Mouse (Mus musculus) CH12.LX (cell line): ENCODE measurements at regions not wholly inside any gene's neighbourhood (a gene's known extent, or its start where the extent isn't known, plus 50 kb on each side); places are given as distances from the start of the nearest gene placed in this dataset.

Source experiments
- DNase-seq: peaks from one replicate; pipeline ENCODE4 v3.0.0-alpha.2; 2013; ENCODE audit errors: extremely low read depth
- H3K27ac ChIP-seq: 2 replicates; pipeline ENCODE4 v1.5.1; 2012; ENCODE audit warnings: low read depth, mild to moderate bottlenecking, control low read depth, moderate library complexity; ENCODE audit not compliant: insufficient read depth
- H3K27me3 ChIP-seq: replicated peaks from 2 replicates; pipeline ENCODE3; 2012; ENCODE audit warnings: inconsistent platforms
- H3K36me3 ChIP-seq, 2 experiments: replicated peaks in 1 of 2; 2 replicates each; pipeline versions ENCODE3 to v1.6.1; 2012; ENCODE audit warnings: inconsistent platforms in 1 of 2, low read length in 1 of 2, mild to moderate bottlenecking in 1 of 2, mixed read lengths in 1 of 2, moderate library complexity in 1 of 2; ENCODE audit not compliant: control insufficient read depth in 1 of 2, insufficient read depth in 1 of 2
- H3K4me1 ChIP-seq, 2 experiments: 2 replicates each; pipeline ENCODE4 v1.6.1; 2012; ENCODE audit warnings: inconsistent platforms in 1 of 2, moderate library complexity in 1 of 2; ENCODE audit not compliant: insufficient read depth in 2 of 2, control insufficient read depth in 1 of 2
- H3K4me2 ChIP-seq: 2 replicates; pipeline ENCODE4 v1.6.1; 2012; ENCODE audit warnings: low read depth, mild to moderate bottlenecking, control low read depth; ENCODE audit not compliant: poor library complexity, insufficient read depth, severe bottlenecking
- H3K4me3 ChIP-seq, 3 experiments: fragments of 150-350 bp in 1 of 3; sonication (generic) in 1 of 3; replicated peaks in 1 of 3; 2 replicates each; pipeline versions ENCODE3 to v1.5.1; 2011 to 2012; ENCODE audit warnings: low read depth in 2 of 3, low read length in 2 of 3, mild to moderate bottlenecking in 2 of 3, moderate library complexity in 2 of 3, control low read depth in 1 of 3, improper control_type of control experiment in 1 of 3, inconsistent platforms in 1 of 3, mixed read lengths in 1 of 3; ENCODE audit not compliant: poor library complexity in 1 of 3
- H3K79me2 ChIP-seq: replicated peaks from 2 replicates; pipeline ENCODE4 v1.6.1; 2012; ENCODE audit warnings: mild to moderate bottlenecking, moderate library complexity; ENCODE audit not compliant: control insufficient read depth, poor library complexity, insufficient read depth, severe bottlenecking; ENCODE audit errors: extremely low read depth
- H3K9ac ChIP-seq: 2 replicates; pipeline ENCODE4 v1.6.1; 2012; ENCODE audit warnings: low read depth, mild to moderate bottlenecking, control low read depth, moderate library complexity; ENCODE audit not compliant: insufficient read depth
- H3K9me3 ChIP-seq: replicated peaks from 2 replicates; pipeline ENCODE3; 2012; ENCODE audit warnings: low read length, inconsistent platforms, mixed read lengths
- CHD1 ChIP-seq: IDR thresholded peaks from 2 replicates; pipeline ENCODE4 v1.6.1; 2012; ENCODE audit warnings: low read depth, low read length, improper control_type of control experiment, inconsistent platforms
- CHD2 ChIP-seq: IDR thresholded peaks from 2 replicates; pipeline ENCODE4 v1.6.1; 2011; ENCODE audit warnings: low read length, improper control_type of control experiment
- GABPA ChIP-seq: IDR thresholded peaks from 2 replicates; pipeline ENCODE4 v1.6.1; 2012; ENCODE audit warnings: low read depth, low read length, improper control_type of control experiment, inconsistent platforms; ENCODE audit not compliant: insufficient replicate concordance
- HCFC1 ChIP-seq: IDR thresholded peaks from 2 replicates; pipeline ENCODE4 v1.6.1; 2012; ENCODE audit warnings: low read depth, mild to moderate bottlenecking, inconsistent platforms, low read length, improper control_type of control experiment
- IRF4 ChIP-seq: IDR thresholded peaks from 2 replicates; pipeline ENCODE4 v1.6.1; 2014; ENCODE audit warnings: low read depth, mild to moderate bottlenecking, inconsistent platforms, low read length, improper control_type of control experiment
- JUN ChIP-seq: IDR thresholded peaks from 2 replicates; pipeline ENCODE4 v1.6.1; 2011; ENCODE audit warnings: low read depth, mild to moderate bottlenecking, low read length, improper control_type of control experiment, moderate library complexity; ENCODE audit not compliant: insufficient read depth
- JUND ChIP-seq: conservative IDR thresholded peaks from 2 replicates; pipeline ENCODE4 v1.6.1; 2011; ENCODE audit warnings: low read depth, low read length, improper control_type of control experiment
- KAT2A ChIP-seq: IDR thresholded peaks from 2 replicates; pipeline ENCODE4 v1.6.1; 2012; ENCODE audit warnings: low read length, improper control_type of control experiment, inconsistent platforms; ENCODE audit not compliant: insufficient replicate concordance
- MAZ ChIP-seq: IDR thresholded peaks from 2 replicates; pipeline ENCODE4 v1.6.1; 2012; ENCODE audit warnings: low read depth, mild to moderate bottlenecking, inconsistent platforms, low read length, improper control_type of control experiment, moderate library complexity
- MYC ChIP-seq: IDR thresholded peaks from 2 replicates; pipeline ENCODE4 v1.6.1; 2011; ENCODE audit warnings: low read depth, mild to moderate bottlenecking, improper control_type of control experiment, low read length
- NELFE ChIP-seq: IDR thresholded peaks from 2 replicates; pipeline ENCODE4 v1.6.1; 2011; ENCODE audit warnings: low read depth, low read length, improper control_type of control experiment
- NRF1 ChIP-seq: IDR thresholded peaks from 2 replicates; pipeline ENCODE4 v1.6.1; 2014; ENCODE audit warnings: low read depth, mild to moderate bottlenecking, inconsistent platforms, low read length, improper control_type of control experiment, moderate library complexity
- POLR2A ChIP-seq: IDR thresholded peaks from 2 replicates; pipeline ENCODE4 v1.6.1; 2011; ENCODE audit warnings: low read depth, mild to moderate bottlenecking, improper control_type of control experiment, low read length
- RAD21 ChIP-seq: IDR thresholded peaks from 2 replicates; pipeline ENCODE4 v1.6.1; 2011; ENCODE audit warnings: low read depth, mild to moderate bottlenecking, low read length, improper control_type of control experiment, moderate library complexity
- USF1 ChIP-seq: IDR thresholded peaks from 2 replicates; pipeline ENCODE4 v1.6.1; 2014; ENCODE audit warnings: low read depth, mild to moderate bottlenecking, inconsistent platforms, low read length, improper control_type of control experiment
- ZKSCAN1 ChIP-seq: IDR thresholded peaks from 2 replicates; pipeline ENCODE4 v1.6.1; 2012; ENCODE audit warnings: low read depth, inconsistent platforms, low read length, improper control_type of control experiment, borderline replicate concordance
- ZNF384 ChIP-seq: IDR thresholded peaks from 2 replicates; pipeline ENCODE4 v1.6.1; 2012; ENCODE audit warnings: low read depth, low read length, improper control_type of control experiment, inconsistent platforms
- dilution Hi-C: fragments of 300-500 bp; cut with MboI; formaldehyde crosslinking; loops from 2 replicates; pipeline ENCODE4 v1.14.3; 2020; ENCODE audit warnings: low sequenced_read_pairs; ENCODE audit not compliant: extremely low pct_unique_long_range_greater_than_20kb, extremely low pct_ligation_motif_present
- in situ Hi-C: fragments of 300-500 bp; cut with MboI; formaldehyde crosslinking; loops from 3 replicates; pipeline ENCODE4 v1.14.3; 2019; ENCODE audit warnings: low sequenced_read_pairs, low pct_ligation_motif_present, low pct_unique_long_range_greater_than_20kb, mixed read lengths

DNA sequence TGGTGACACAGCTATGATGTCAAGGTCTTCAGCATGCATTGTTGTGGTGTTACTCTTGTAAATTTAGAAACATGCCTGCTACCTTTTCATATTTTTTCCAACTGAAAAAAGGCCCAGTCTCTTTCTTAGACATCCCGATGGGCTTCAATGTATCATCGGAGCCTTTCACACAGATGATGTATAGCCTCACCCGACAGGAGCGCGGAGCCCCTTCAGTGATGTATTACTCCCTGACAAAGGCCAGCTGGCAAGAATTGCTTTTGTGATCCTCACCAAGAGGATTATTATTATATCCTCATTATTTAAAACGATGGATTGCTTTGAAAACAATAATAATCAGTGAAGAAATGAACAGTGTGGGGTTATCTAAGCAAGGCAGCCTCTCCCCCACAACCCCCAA is 765.5 kb upstream of the Ddx18 start:
- H3K4me2 ChIP-seq = no peak overlapping the region
- no peaks in the 10 kb centered on the region for H3K27me3 ChIP-seq
- H3K9ac ChIP-seq = no peak overlapping the region
- no peak overlapping the region for H3K4me3 ChIP-seq
- no peaks in the 10 kb centered on the region for H3K79me2 ChIP-seq
- in situ Hi-C loops (no loop called here), dilution Hi-C loops (no loop called here)
- H3K27ac ChIP-seq = no peak overlapping the region
- DNase-seq = no peak
- TF ChIP-seq POLR2A = no peak
- no peak for TF ChIP-seq CHD1
- no peak for TF ChIP-seq NRF1
- no peak for TF ChIP-seq JUN
- H3K9me3 ChIP-seq = peaks cover 39% of the 10 kb centered on the region
- H3K4me1 ChIP-seq = no peaks in the 10 kb centered on the region
- no peaks in the 10 kb centered on the region for H3K36me3 ChIP-seq

- dilution Hi-C loops (no loop called here), in situ Hi-C loops (no loop called here)
- H3K36me3 ChIP-seq = no peaks in the 10 kb centered on the region
- H3K79me2 ChIP-seq = no peaks in the 10 kb centered on the region
- H3K4me3 ChIP-seq = no peak overlapping the region
- no peak for DNase-seq
- no peak overlapping the region for H3K9ac ChIP-seq
- H3K4me1 ChIP-seq = no peaks in the 10 kb centered on the region
- no peak overlapping the region for H3K27ac ChIP-seq
- no peak for TF ChIP-seq IRF4
- TF ChIP-seq NELFE = no peak
- TF ChIP-seq CHD1 = no peak
- TF ChIP-seq USF1 = no peak
- TF ChIP-seq ZKSCAN1 = no peak
- no peak for TF ChIP-seq KAT2A
- no peak for TF ChIP-seq CHD2
- no peak for TF ChIP-seq HCFC1
- TF ChIP-seq RAD21 = no peak
- no peak for TF ChIP-seq MAZ
- TF ChIP-seq JUND = no peak
- TF ChIP-seq ZNF384 = no peak
- TF ChIP-seq MYC = no peak
- TF ChIP-seq GABPA = no peak
- no peak overlapping the region for H3K4me2 ChIP-seq
- peaks cover 40% of the 10 kb centered on the region for H3K9me3 ChIP-seq
- no peaks in the 10 kb centered on the region for H3K27me3 ChIP-seq
Observed at GRCm38 (mm10) chr1:122328276-122328675, 760.5 kb upstream of the Ddx18 start.
